Mouse (Mus musculus) cerebellum, adult 2 months (tissue): Measurements from ENCODE around the gene Gm28038.

Source experiments
- CTCF ChIP-seq: fragments of 200-500 bp; IDR thresholded peaks from 2 replicates; pipeline ENCODE4 v1.5.1; 2011; ENCODE audit warnings: low read depth, mild to moderate bottlenecking, control low read depth, low read length, moderate library complexity, borderline replicate concordance; ENCODE audit not compliant: insufficient read depth
- POLR2A ChIP-seq: fragments of 200-500 bp; IDR thresholded peaks from 2 replicates; pipeline ENCODE4 v1.6.1; 2011; ENCODE audit warnings: low read length, control low read depth, borderline replicate concordance; ENCODE audit not compliant: insufficient read depth

DNA sequence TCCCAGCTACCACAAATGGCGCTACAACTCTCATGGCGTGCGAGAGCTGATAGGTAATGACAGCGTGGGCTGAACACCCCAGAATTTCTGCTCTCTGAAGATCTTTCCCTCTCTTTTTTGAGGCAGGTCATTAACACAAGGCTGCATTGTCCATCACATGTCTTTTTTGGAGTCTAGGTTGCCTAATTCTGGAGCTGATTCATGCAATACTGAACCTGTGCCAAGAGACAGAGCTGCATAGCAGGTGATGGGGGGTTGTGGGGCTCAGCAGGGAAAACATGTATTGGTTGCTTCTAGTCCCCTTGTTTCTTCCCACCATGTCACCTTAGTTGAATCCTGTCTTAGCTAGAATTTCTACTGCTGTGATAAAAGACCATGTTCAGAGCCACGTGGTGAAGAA lies 44.5 kb downstream of the Gm28038 start:
- TF ChIP-seq POLR2A: no peak
- no peak for TF ChIP-seq CTCF
